Comparison of ENCODE assay signal across 22 mouse cellular contexts in the genomic region with DNA sequence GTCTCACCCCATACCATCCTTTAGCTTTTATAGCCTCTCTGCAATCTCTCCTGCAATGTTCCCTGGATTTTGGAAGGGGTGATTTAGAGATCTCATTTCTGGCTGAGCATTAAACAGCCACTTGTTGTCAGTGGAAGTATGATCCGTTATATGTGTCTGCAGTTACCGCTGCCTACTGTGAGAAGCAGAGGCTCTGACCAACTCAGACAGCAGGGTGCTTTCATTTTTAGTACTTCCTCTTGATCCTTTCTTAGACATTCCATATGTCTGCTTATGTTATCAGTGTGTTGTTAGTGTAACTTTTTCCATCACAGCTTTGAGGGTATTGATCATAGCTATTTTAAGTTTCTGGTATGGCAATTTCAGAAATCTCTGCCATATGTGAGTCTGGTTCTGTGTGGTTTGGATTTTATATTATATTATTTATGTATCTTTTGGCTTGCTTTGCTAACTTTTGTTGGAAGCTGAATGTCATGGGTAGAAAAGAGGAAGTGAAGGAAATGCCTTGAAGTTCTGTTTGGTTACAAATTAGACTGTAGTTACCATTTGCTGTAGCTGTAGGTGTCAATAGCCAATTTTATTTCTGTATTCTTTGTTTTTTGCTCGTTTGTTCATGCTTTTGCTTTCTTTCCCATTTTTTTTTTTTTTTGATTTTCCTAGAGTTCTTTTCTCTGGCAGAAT. TPM values are rescaled to one million over a fixed set of nuclear protein-coding genes. Genes with fewer than 3 reads are reported as not detected.
DNase-seq lines count a peak whose midpoint lies in the region; ATAC-seq lines count a peak whose summit lies in the region.
"Had no signal": no experiment of that assay in that cellular context is flagged by ENCODE, and none has a peak within 500 bp of the region (broad histone marks: within the 10 kb centered on the region; RNA-seq: fewer than 3 reads in every experiment).

No protein-coding gene starts in this region.

- DNase-seq in layer of hippocampus, adult 9-10 months (ENCODE audit: low spot score): peak; percentile 3
- DNase-seq in layer of hippocampus, postnatal 36 days: no peak
- DNase-seq in MEL-GATA-1-ER (ENCODE audit: extremely low read depth, low read depth): peak; percentile 5
- peak; percentile 24 for DNase-seq in brain, embryonic 18.5 days (ENCODE audit: low read depth, low spot score)
- DNase-seq in right cerebral cortex, postnatal 4 days: no peak
- DNase-seq in lung, postnatal 25 days (ENCODE audit: low spot score): no peak
- DNase-seq: adrenal gland, postnatal 25 days; cerebellum, adult 11-12 months; cerebellum, postnatal 10 days; embryo, embryonic 11 days; gastrocnemius, postnatal 25 days; kidney, adult 2 months; kidney, postnatal 36 days; liver, postnatal 0 days; spleen, adult 18-20 months; thymus, postnatal 36 days had no signal

- peak; percentile 76 for ATAC-seq in megakaryocyte progenitor cell, adult 5-6 weeks (replicated peaks; ENCODE audit: poor library complexity)
- ATAC-seq: forebrain, embryonic 14.5 days; inflammation-experienced regulatory T-cells, adult 6 months; liver, postnatal 0 days; lung, postnatal 0 days had no signal

RNA-seq across cellular contexts. Expression of a gene that starts 6.1 kb away (rescaled TPM):
- total RNA-seq in layer of hippocampus, postnatal 36 days (2021): 10 to 100 TPM; 13.6 to 16.4 TPM
- total RNA-seq in megakaryocyte progenitor cell, adult 5-6 weeks (2015): 5.8 and 7.5 TPM in 2 replicates
- total RNA-seq in megakaryocyte progenitor cell, adult 5-6 weeks (2017): 11.5 and 20.0 TPM in 2 replicates
- total RNA-seq: neutrophil, adult 5-6 weeks had no signal

RNA-seq across cellular contexts. Expression of a gene that starts 28.8 kb away (rescaled TPM):
- not detected for total RNA-seq in layer of hippocampus, postnatal 36 days (2021)
- total RNA-seq in megakaryocyte progenitor cell, adult 5-6 weeks (2015): 1.8 and 4.2 TPM in 2 replicates
- total RNA-seq in megakaryocyte progenitor cell, adult 5-6 weeks (2017): 2.0 and 3.8 TPM in 2 replicates
- total RNA-seq: adrenal gland, postnatal 25 days; gastrocnemius, postnatal 25 days; heart, adult 8-10 months had no signal

Comparison
In these comparisons a context has a peak if more than half of its experiments do, and no peak if none do; other contexts are left out.
1. DNase-seq: peak in layer of hippocampus, adult 9-10 months (single experiment), MEL-GATA-1-ER (single experiment) and brain, embryonic 18.5 days (single experiment); none in layer of hippocampus, postnatal 36 days (0 of 2), right cerebral cortex, postnatal 4 days (single experiment) and lung, postnatal 25 days (single experiment).